Mouse (Mus musculus) hindbrain, postnatal 0 days (tissue): ENCODE data around the gene Morc2a. TPM values are rescaled to one million over a fixed set of nuclear protein-coding genes. Genes with fewer than 3 reads are reported as not detected.

Source experiments
- ATAC-seq: fragments of 200-750 bp; cut with Nextera tagmentation; 2 replicates; pipeline ENCODE4 v1.8.0; 2017; ENCODE audit warnings: mild to moderate bottlenecking, moderate TSS enrichment, moderate library complexity
- DNase-seq: peaks from one replicate; pipeline ENCODE4 v3.0.0-alpha.2; 2015; ENCODE audit warnings: low spot score
- H3K27ac ChIP-seq: fragments of 300-500 bp; sonication (generic); 2 replicates; pipeline ENCODE4 v1.5.1; 2014; ENCODE audit warnings: mild to moderate bottlenecking
- H3K27me3 ChIP-seq: fragments of 300-500 bp; sonication (generic); 2 replicates; pipeline ENCODE4 v1.6.1; 2014; ENCODE audit warnings: low read length, mixed read lengths; ENCODE audit not compliant: insufficient read depth
- H3K36me3 ChIP-seq: fragments of 300-500 bp; sonication (generic); 2 replicates; pipeline ENCODE4 v1.6.1; 2014; ENCODE audit warnings: low read length, mixed read lengths; ENCODE audit not compliant: insufficient read depth
- H3K4me1 ChIP-seq: fragments of 300-500 bp; sonication (generic); 2 replicates; pipeline ENCODE4 v1.6.1; 2014; ENCODE audit warnings: antibody characterized with exemption, low read length, mixed read lengths; ENCODE audit not compliant: insufficient read depth
- H3K4me2 ChIP-seq: fragments of 300-500 bp; sonication (generic); 2 replicates; pipeline ENCODE4 v1.6.1; 2014; ENCODE audit warnings: low read depth, mild to moderate bottlenecking, low read length, moderate library complexity, mixed read lengths
- H3K4me3 ChIP-seq: fragments of 300-500 bp; sonication (generic); 2 replicates; pipeline ENCODE4 v1.5.1; 2014; ENCODE audit warnings: low read length
- H3K9ac ChIP-seq: fragments of 300-500 bp; sonication (generic); replicated peaks from 2 replicates; pipeline ENCODE4 v1.6.1; 2014; ENCODE audit warnings: mild to moderate bottlenecking, low read length, moderate library complexity, mixed read lengths
- H3K9me3 ChIP-seq: fragments of 300-500 bp; sonication (generic); 2 replicates; pipeline ENCODE4 v1.6.1; 2016; ENCODE audit warnings: low read length, mixed read lengths
- CTCF ChIP-seq: IDR thresholded peaks from 2 replicates; pipeline ENCODE4 v1.5.1; 2016; ENCODE audit warnings: antibody characterized with exemption, control low read depth, low read depth
- WGBS: fragments of 180-500 bp; shearing (Covaris S2); extraction: QIAGEN DNeasy Blood & Tissue Kit; methylation state at CpG from one replicate; pipeline ENCODE4 v1.1.7; 2014; 5-methylcytosine and 5-hydroxymethylcytosine counted together
- polyA plus RNA-seq: library from polyadenylated mRNA; unstranded; fragments of >200 nt; fragmentation: Nextera tagmentation; extraction: Ambion mirVana; gene quantifications from 2 replicates; pipeline ENCODE4 v1.2.1, GENCODE M21; 2015
- total RNA-seq: library from RNA; depleted of rRNA; stranded (reverse); fragments of >200 nt; gene quantifications from 2 replicates; pipeline ENCODE4 v1.2.3, GENCODE M21; 2014

Morc2a gene
- total and polyA plus RNA-seq, 2 experiments from 2014 or later = 17.7 to 34.9 TPM

DNA sequence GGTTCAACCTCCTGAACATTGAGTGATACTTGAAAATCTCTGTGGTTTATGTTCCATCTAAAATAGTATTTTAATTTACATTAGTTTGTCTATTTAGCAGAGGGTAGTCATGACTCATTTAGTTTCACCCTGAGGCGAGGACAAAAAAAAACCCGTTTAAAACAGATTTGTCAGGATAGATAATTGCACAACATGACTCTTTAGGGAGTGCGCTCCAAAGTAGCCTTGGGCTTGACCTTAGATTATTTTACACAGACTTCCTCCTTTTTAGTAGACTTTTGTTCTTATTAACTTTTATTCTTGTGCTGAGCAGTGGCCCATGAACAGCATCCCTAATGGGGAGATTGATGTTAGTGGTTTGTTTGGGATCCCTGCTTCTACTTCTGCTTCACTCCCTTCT is 18.5 kb downstream of the Morc2a start:
- Histone ChIP-seq H3K4me1 (no peaks in the 10 kb centered on the region), H3K4me2 (no peak overlapping the region), H3K27me3 (no peaks in the 10 kb centered on the region), H3K27ac (no peak overlapping the region), H3K9ac (no peak overlapping the region), H3K4me3 (no peak overlapping the region), H3K36me3 (peaks cover 55% of the 10 kb centered on the region), H3K9me3 (no peaks in the 10 kb centered on the region)
- ATAC-seq (no peak), DNase-seq (no peak)
- no peak for TF ChIP-seq CTCF
- WGBS = 85% methylated on average over 3 of the region's 3 CpGs

- Histone ChIP-seq H3K4me3 (no peak overlapping the region), H3K4me2 (no peak overlapping the region), H3K4me1 (no peaks in the 10 kb centered on the region), H3K9ac (no peak overlapping the region), H3K27me3 (no peaks in the 10 kb centered on the region), H3K36me3 (peaks cover 58% of the 10 kb centered on the region), H3K9me3 (no peaks in the 10 kb centered on the region), H3K27ac (no peak overlapping the region)
- 96% methylated on average over 2 of the region's 2 CpGs for WGBS
- DNase-seq (no peak), ATAC-seq (no peak)
- no peak for TF ChIP-seq CTCF
These were observed 19.8 kb downstream of the Morc2a start for GRCm38 (mm10) chr11:3668768-3669167.

GRCm38 (mm10) chr11:3669849-3670248 is 20.9 kb downstream of the Morc2a start:
- H3K36me3 ChIP-seq = peaks cover 61% of the 10 kb centered on the region
- ATAC-seq = no peak

GRCm38 (mm10) chr11:3671000-3671628 is 22.1 kb downstream of the Morc2a start:
- Histone ChIP-seq H3K9ac (no peak overlapping the region), H3K27ac (no peak overlapping the region), H3K4me1 (no peaks in the 10 kb centered on the region), H3K4me3 (no peak overlapping the region), H3K36me3 (peaks cover 66% of the 10 kb centered on the region), H3K9me3 (no peaks in the 10 kb centered on the region), H3K4me2 (no peak overlapping the region), H3K27me3 (no peaks in the 10 kb centered on the region)
- DNase-seq = no peak
- TF ChIP-seq CTCF = no peak
- WGBS = 95% methylated on average over 1 of the region's 1 CpGs
- no peak for ATAC-seq

More at GRCm38 (mm10) chr11:3669849-3670248, 20.9 kb downstream of the Morc2a start:
- no peaks in the 10 kb centered on the region for H3K4me1 ChIP-seq
- no peak overlapping the region for H3K27ac ChIP-seq
- no peak overlapping the region for H3K9ac ChIP-seq
- no peak overlapping the region for H3K4me2 ChIP-seq
- no peaks in the 10 kb centered on the region for H3K9me3 ChIP-seq
- no peak for TF ChIP-seq CTCF
- no peaks in the 10 kb centered on the region for H3K27me3 ChIP-seq
- H3K4me3 ChIP-seq = no peak overlapping the region
- no peak for DNase-seq

DNA sequence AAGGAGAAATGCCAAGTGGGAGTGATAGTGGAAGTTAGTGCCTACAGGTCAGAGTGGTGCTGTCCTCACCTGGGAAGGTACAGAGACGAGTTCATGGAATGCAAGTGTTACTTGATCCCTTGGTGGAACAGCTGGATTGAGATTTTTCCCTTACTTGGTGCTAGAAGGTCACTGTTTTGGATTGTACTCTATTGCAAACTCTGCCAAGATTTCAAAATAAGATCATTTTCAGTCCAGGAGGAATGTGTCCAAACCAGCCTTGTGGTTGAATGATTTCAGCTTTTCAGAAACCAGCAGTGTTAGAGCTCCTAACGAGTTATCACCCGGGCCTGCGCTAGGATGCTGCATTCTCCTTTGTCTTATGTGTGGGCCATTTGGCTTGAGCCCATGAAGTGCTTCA is 25.6 kb downstream of the Morc2a start:
- Histone ChIP-seq H3K36me3 (peaks cover 78% of the 10 kb centered on the region), H3K4me1 (no peaks in the 10 kb centered on the region), H3K9ac (no peak overlapping the region), H3K27ac (no peak overlapping the region), H3K4me3 (no peak overlapping the region), H3K9me3 (no peaks in the 10 kb centered on the region), H3K27me3 (no peaks in the 10 kb centered on the region), H3K4me2 (no peak overlapping the region)
- ATAC-seq (no peak), DNase-seq (no peak)
- 78% methylated on average over 4 of the region's 4 CpGs for WGBS
- no peak for TF ChIP-seq CTCF

GRCm38 (mm10) chr11:3676423-3676822 is 27.4 kb downstream of the Morc2a start:
- no peak for ATAC-seq

DNA sequence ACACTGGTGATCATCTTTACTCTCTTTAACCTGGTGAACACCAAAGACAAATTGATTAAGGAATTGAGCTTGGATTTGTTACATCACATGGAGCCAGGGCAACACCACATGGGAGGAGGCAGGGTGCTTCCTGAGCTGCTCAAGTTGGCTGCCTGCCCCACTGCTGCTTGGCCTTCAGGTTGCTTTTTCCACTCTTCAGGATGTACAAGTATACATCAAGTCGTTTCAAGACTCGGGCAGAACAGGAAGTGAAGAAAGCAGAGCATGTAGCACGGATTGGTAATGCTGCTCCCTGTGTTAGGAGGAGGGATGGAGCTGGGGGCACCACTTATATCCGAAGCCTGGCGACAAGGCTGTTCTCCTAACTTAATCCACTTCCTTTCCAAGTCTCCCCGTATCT is 28.2 kb downstream of the Morc2a start:
- Histone ChIP-seq H3K9ac (no peak overlapping the region), H3K9me3 (no peaks in the 10 kb centered on the region), H3K27ac (no peak overlapping the region), H3K27me3 (no peaks in the 10 kb centered on the region), H3K4me3 (no peak overlapping the region), H3K4me1 (no peaks in the 10 kb centered on the region), H3K4me2 (no peak overlapping the region), H3K36me3 (peaks cover 70% of the 10 kb centered on the region)
- TF ChIP-seq CTCF = no peak
- ATAC-seq (no peak), DNase-seq (no peak)
- WGBS = 74% methylated on average over 6 of the region's 6 CpGs

More at GRCm38 (mm10) chr11:3676423-3676822, 27.4 kb downstream of the Morc2a start:
- Histone ChIP-seq H3K4me1 (no peaks in the 10 kb centered on the region), H3K27ac (no peak overlapping the region), H3K9me3 (no peaks in the 10 kb centered on the region), H3K9ac (no peak overlapping the region), H3K27me3 (no peaks in the 10 kb centered on the region), H3K4me2 (no peak overlapping the region), H3K4me3 (no peak overlapping the region), H3K36me3 (peaks cover 78% of the 10 kb centered on the region)
- DNase-seq = no peak
- WGBS = 97% methylated on average over 5 of the region's 5 CpGs
- TF ChIP-seq CTCF = no peak
